Mouse (Mus musculus): ENCODE measurements at regions not wholly inside any gene's neighbourhood (a gene's known extent, or its start where the extent isn't known, plus 50 kb on each side); places are given as distances from the start of the nearest gene placed in this dataset. TPM values are rescaled to one million over a fixed set of nuclear protein-coding genes. Genes with fewer than 3 reads are reported as not detected.

- Histone ChIP-seq H3K4me1 (no peaks in the 10 kb centered on the region), H3K4me3 (no peak overlapping the region), H3K36me3 (no peaks in the 10 kb centered on the region), H3K9me3 (no peaks in the 10 kb centered on the region), H3K4me2 (no peak overlapping the region), H3K27me3 (no peaks in the 10 kb centered on the region), H3K27ac (no peak overlapping the region), H3K9ac (no peak overlapping the region)
- WGBS = 73% methylated on average over 3 of the region's 3 CpGs
- ATAC-seq (ENCODE audit: insufficient number of reproducible peaks, insufficient read depth, low FRiP score, low TSS enrichment, low read depth) = no peak
Observed at GRCm38 (mm10) chr4:81512396-81512795, 69.8 kb upstream of the Mpdz start.

GRCm38 (mm10) chr4:81508776-81509175 is 66.2 kb upstream of the Mpdz start:
- 94% methylated on average over 1 of the region's 1 CpGs for WGBS

GRCm38 (mm10) chr4:81506841-81507240 is 64.2 kb upstream of the Mpdz start:
- no peak overlapping the region for H3K4me3 ChIP-seq
- no peak overlapping the region for H3K4me2 ChIP-seq
- no peak overlapping the region for H3K27ac ChIP-seq
- no peaks in the 10 kb centered on the region for H3K36me3 ChIP-seq
- H3K4me1 ChIP-seq = peaks cover 8% of the 10 kb centered on the region
- no peak overlapping the region for H3K9ac ChIP-seq
- ATAC-seq (ENCODE audit: insufficient number of reproducible peaks, insufficient read depth, low FRiP score, low TSS enrichment, low read depth) = no peak
- H3K9me3 ChIP-seq = no peaks in the 10 kb centered on the region
- WGBS = 64% methylated on average over 5 of the region's 5 CpGs
- H3K27me3 ChIP-seq = no peaks in the 10 kb centered on the region

More at GRCm38 (mm10) chr4:81508776-81509175, 66.2 kb upstream of the Mpdz start:
- H3K36me3 ChIP-seq = no peaks in the 10 kb centered on the region
- H3K4me3 ChIP-seq = no peak overlapping the region
- H3K4me1 ChIP-seq = peaks cover 8% of the 10 kb centered on the region
- no peak for ATAC-seq (ENCODE audit: insufficient number of reproducible peaks, insufficient read depth, low FRiP score, low TSS enrichment, low read depth)
- no peaks in the 10 kb centered on the region for H3K9me3 ChIP-seq
- H3K27me3 ChIP-seq = no peaks in the 10 kb centered on the region
- no peak overlapping the region for H3K27ac ChIP-seq
- no peak overlapping the region for H3K9ac ChIP-seq
- H3K4me2 ChIP-seq = no peak overlapping the region

- 89% methylated on average over 6 of the region's 6 CpGs for WGBS
- Histone ChIP-seq H3K9me3 (no peaks in the 10 kb centered on the region), H3K27ac (no peak overlapping the region), H3K4me1 (peaks cover 8% of the 10 kb centered on the region), H3K9ac (no peak overlapping the region), H3K36me3 (no peaks in the 10 kb centered on the region), H3K27me3 (no peaks in the 10 kb centered on the region), H3K4me3 (no peak overlapping the region), H3K4me2 (no peak overlapping the region)
- no peak for ATAC-seq (ENCODE audit: insufficient number of reproducible peaks, insufficient read depth, low FRiP score, low TSS enrichment, low read depth)
Observed at GRCm38 (mm10) chr4:81506306-81506705, 63.7 kb upstream of the Mpdz start.

- no peak for ATAC-seq (ENCODE audit: insufficient number of reproducible peaks, insufficient read depth, low FRiP score, low TSS enrichment, low read depth)
- Histone ChIP-seq H3K4me1 (peaks cover 8% of the 10 kb centered on the region), H3K27me3 (no peaks in the 10 kb centered on the region), H3K9me3 (no peaks in the 10 kb centered on the region), H3K36me3 (no peaks in the 10 kb centered on the region), H3K27ac (no peak overlapping the region), H3K9ac (no peak overlapping the region), H3K4me3 (no peak overlapping the region), H3K4me2 (no peak overlapping the region)
- WGBS = 48% methylated on average over 3 of the region's 3 CpGs
Observed at GRCm38 (mm10) chr4:81505096-81505495, 62.5 kb upstream of the Mpdz start.

GRCm38 (mm10) chr4:81503941-81504340 is 61.3 kb upstream of the Mpdz start:
- H3K27me3 ChIP-seq = no peaks in the 10 kb centered on the region
- no peak overlapping the region for H3K4me3 ChIP-seq
- no peak for ATAC-seq (ENCODE audit: insufficient number of reproducible peaks, insufficient read depth, low FRiP score, low TSS enrichment, low read depth)
- 0 out of 2 replicates have a peak overlapping the region, but pooled peaks have one; percentile 22 for H3K27ac ChIP-seq
- H3K9ac ChIP-seq = no peak overlapping the region
- no peaks in the 10 kb centered on the region for H3K36me3 ChIP-seq
- H3K9me3 ChIP-seq = no peaks in the 10 kb centered on the region
- no peak overlapping the region for H3K4me2 ChIP-seq
- 63% methylated on average over 5 of the region's 5 CpGs for WGBS
- H3K4me1 ChIP-seq = peaks cover 8% of the 10 kb centered on the region

GRCm38 (mm10) chr4:81501802-81502201 is 59.2 kb upstream of the Mpdz start:
- Histone ChIP-seq H3K27me3 (no peaks in the 10 kb centered on the region), H3K36me3 (no peaks in the 10 kb centered on the region), H3K4me1 (peaks cover 8% of the 10 kb centered on the region), H3K27ac (no peak overlapping the region), H3K9me3 (no peaks in the 10 kb centered on the region), H3K4me2 (no peak overlapping the region), H3K9ac (no peak overlapping the region), H3K4me3 (no peak overlapping the region)
- no peak for ATAC-seq (ENCODE audit: insufficient number of reproducible peaks, insufficient read depth, low FRiP score, low TSS enrichment, low read depth)
- 58% methylated on average over 5 of the region's 5 CpGs for WGBS

GRCm38 (mm10) chr4:81498133-81498532 is 55.5 kb upstream of the Mpdz start:
- H3K27ac ChIP-seq = no peak overlapping the region
- H3K4me1 ChIP-seq = peaks cover 5% of the 10 kb centered on the region; the same call in 1 of the 2 replicates
- H3K9ac ChIP-seq = no peak overlapping the region
- ATAC-seq (ENCODE audit: insufficient number of reproducible peaks, insufficient read depth, low FRiP score, low TSS enrichment, low read depth) = no peak
- H3K9me3 ChIP-seq = no peaks in the 10 kb centered on the region
- no peak overlapping the region for H3K4me3 ChIP-seq
- H3K4me2 ChIP-seq = no peak overlapping the region
- no peaks in the 10 kb centered on the region for H3K27me3 ChIP-seq
- no peaks in the 10 kb centered on the region for H3K36me3 ChIP-seq
- WGBS = 29% methylated on average over 2 of the region's 2 CpGs

GRCm38 (mm10) chr4:81492811-81493210 is 50.2 kb upstream of the Mpdz start:
- no peaks in the 10 kb centered on the region for H3K27me3 ChIP-seq
- 56% methylated on average over 3 of the region's 3 CpGs for WGBS
- H3K9me3 ChIP-seq = no peaks in the 10 kb centered on the region
- H3K4me3 ChIP-seq = no peak overlapping the region
- H3K4me1 ChIP-seq = peaks cover 6% of the 10 kb centered on the region; the same call in 1 of the 2 replicates
- no peaks in the 10 kb centered on the region for H3K36me3 ChIP-seq
- no peak overlapping the region for H3K4me2 ChIP-seq
- ATAC-seq (ENCODE audit: insufficient number of reproducible peaks, insufficient read depth, low FRiP score, low TSS enrichment, low read depth) = no peak
- no peak overlapping the region for H3K27ac ChIP-seq
- H3K9ac ChIP-seq = no peak overlapping the region

Small RNAs in the stretch of these regions (microRNA-seq; reads per million reads assigned to microRNA genes)
- not detected for gene Gm22402
